Mouse (Mus musculus): ENCODE data around the gene Ttc23.

DNA sequence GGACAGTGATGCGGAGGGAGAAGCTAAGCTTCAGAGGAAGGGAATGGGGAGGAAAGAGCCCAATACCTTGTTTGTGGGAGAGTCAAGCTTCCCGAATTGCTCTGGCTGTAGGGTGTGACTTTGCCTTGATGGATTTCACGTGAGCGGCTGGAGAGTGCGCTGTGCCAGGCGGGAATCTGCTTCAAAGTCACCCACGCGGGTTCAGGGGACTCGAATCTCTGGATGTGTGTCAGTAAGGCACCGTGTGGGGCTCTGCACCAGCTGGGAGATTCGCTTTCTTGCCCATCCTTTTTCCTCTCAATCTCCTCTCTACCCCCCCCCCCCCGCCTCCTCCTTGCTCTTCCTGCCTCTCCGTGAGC, 156.6 kb downstream of the Ttc23 start:
- TF ChIP-seq CTCF (IDR thresholded peaks at IDR 0.05; ENCODE audit: low read depth, low read length) (no peak), TAL1 (conservative IDR thresholded peaks at IDR 0.05; ENCODE audit: low read depth, low read length) (no peak)

All from G1E (cell line).